Mouse (Mus musculus) adrenal gland, postnatal 36 days (tissue): ENCODE results near the gene Edn2. TPM values are rescaled to one million over a fixed set of nuclear protein-coding genes. Genes with fewer than 3 reads are reported as not detected.

Experiments
- DNase-seq, 2 experiments: peaks; one replicate each; pipeline ENCODE4 v3.0.0; 2021; ENCODE audit warnings: mixed read lengths in 1 of 2
- long read RNA-seq, 2 experiments: library from polyadenylated mRNA; stranded (forward); transcript quantifications; one replicate each; pipeline ENCODE4 v2.0.0; 2021; ENCODE audit warnings: borderline sequencing depth in 2 of 2
- total RNA-seq, 2 experiments: library from RNA; stranded (reverse); gene quantifications; 2 replicates each; pipeline ENCODE4 v1.2.3; 2021

Edn2 gene
- total RNA-seq: not detected
- long read RNA-seq, experiment 1: 0 reads
- long read RNA-seq, experiment 2: 0 reads

- DNase-seq: peak; percentile 89 to 92
Measured at GRCm38 (mm10) chr4:120161166-120161949, at the start of gene Edn2. Edn2 (plus strand) TSS chr4:120161206.

- DNase-seq: no peak
Measured at GRCm38 (mm10) chr4:120115516-120115915, 45.5 kb upstream of the Edn2 start.

GRCm38 (mm10) chr4:120116312-120116711 lies 44.7 kb upstream of the Edn2 start:
- DNase-seq: no peak

- DNase-seq: peak; percentile 77 to 80
Measured at GRCm38 (mm10) chr4:120120276-120120675, 40.7 kb upstream of the Edn2 start.

GRCm38 (mm10) chr4:120124656-120125055 lies 36.4 kb upstream of the Edn2 start:
- peak in 1 of 2 experiments; percentile 21 for DNase-seq

- DNase-seq: peak; percentile 32 to 46
Measured at GRCm38 (mm10) chr4:120126047-120126446, 35.0 kb upstream of the Edn2 start.

- no peak for DNase-seq
Measured at GRCm38 (mm10) chr4:120127333-120127732, 33.7 kb upstream of the Edn2 start.

- peak; percentile 88 to 90 for DNase-seq
Measured at GRCm38 (mm10) chr4:120128033-120128432, 33.0 kb upstream of the Edn2 start.

GRCm38 (mm10) chr4:120129233-120129885 lies 31.6 kb upstream of the Edn2 start:
- peak; percentile 73 to 75 for DNase-seq

GRCm38 (mm10) chr4:120130926-120131325 lies 30.1 kb upstream of the Edn2 start:
- no peak for DNase-seq

GRCm38 (mm10) chr4:120131441-120132220 lies 29.4 kb upstream of the Edn2 start:
- peak; percentile 94 to 98 for DNase-seq

- no peak for DNase-seq
Measured at GRCm38 (mm10) chr4:120134223-120134622, 26.8 kb upstream of the Edn2 start.

GRCm38 (mm10) chr4:120141810-120142209 lies 19.2 kb upstream of the Edn2 start:
- no peak for DNase-seq

- no peak for DNase-seq
Measured at GRCm38 (mm10) chr4:120142905-120143304, 18.1 kb upstream of the Edn2 start.

- DNase-seq: peak in 1 of 2 experiments; percentile 51
Measured at GRCm38 (mm10) chr4:120144343-120144742, 16.7 kb upstream of the Edn2 start.

GRCm38 (mm10) chr4:120145931-120146330 lies 15.1 kb upstream of the Edn2 start:
- no peak for DNase-seq

- peak; percentile 91 to 93 for DNase-seq
Measured at GRCm38 (mm10) chr4:120148291-120149141, 12.5 kb upstream of the Edn2 start.

GRCm38 (mm10) chr4:120149142-120149524 lies 11.9 kb upstream of the Edn2 start:
- DNase-seq: peak in 1 of 2 experiments; percentile 23

- DNase-seq: peak; percentile 40 to 51
Measured at GRCm38 (mm10) chr4:120150345-120150920, 10.6 kb upstream of the Edn2 start.

GRCm38 (mm10) chr4:120151906-120152305 lies 9.1 kb upstream of the Edn2 start:
- DNase-seq: no peak

GRCm38 (mm10) chr4:120152648-120153047 lies 8.4 kb upstream of the Edn2 start:
- DNase-seq: no peak
